Mouse (Mus musculus) myocyte (in vitro differentiated cells): ENCODE measurements at regions not wholly inside any gene's neighbourhood (a gene's known extent, or its start where the extent isn't known, plus 50 kb on each side); places are given as distances from the start of the nearest gene placed in this dataset.

ENCODE experiments used
- MAX ChIP-seq: IDR thresholded peaks from one replicate; pipeline ENCODE4 v1.6.1; 2011; ENCODE audit warnings: low read depth, mild to moderate bottlenecking, control low read depth
- MYOG ChIP-seq, 3 experiments: IDR thresholded peaks; one replicate each; pipeline ENCODE4 v1.6.1; 2011; ENCODE audit warnings: control low read depth in 2 of 3, low read depth in 2 of 3, mild to moderate bottlenecking in 2 of 3; ENCODE audit not compliant: insufficient read length in 2 of 3, control insufficient read depth in 1 of 3, insufficient read depth in 1 of 3
- POLR2A ChIP-seq: IDR thresholded peaks from one replicate; pipeline ENCODE4 v1.6.1; 2011; ENCODE audit warnings: low read depth, mild to moderate bottlenecking, control low read depth, moderate library complexity; ENCODE audit not compliant: insufficient read length
- POLR2AphosphoS2 ChIP-seq: IDR thresholded peaks from one replicate; pipeline ENCODE4 v1.6.1; 2011; ENCODE audit warnings: low read depth, control low read depth; ENCODE audit not compliant: insufficient read length

GRCm38 (mm10) chr5:118459391-118459792, 101.1 kb upstream of the Med13l start:
- TF ChIP-seq MYOG (IDR thresholded peaks at IDR 0.05; ENCODE audit: control insufficient read depth in 1 of 3, insufficient read depth in 1 of 3, insufficient read length in 2 of 3, low read depth in 2 of 3) = no peak
- no peak for TF ChIP-seq POLR2A
- no peak for TF ChIP-seq POLR2AphosphoS2
- no peak for TF ChIP-seq MAX
